Mouse (Mus musculus): ENCODE measurements around the gene Dusp19.

Dusp19 gene

GRCm38 (mm10) chr2:80616854-80617737 is at the start of gene Dusp19, which contains the start of gene Nup35:
Dusp19 (plus strand) TSS chr2:80617045.
Nup35 (plus strand) TSS chr2:80617236.
- DNase-seq (ENCODE audit: low read depth, low spot score) = peak; percentile 90

DNA sequence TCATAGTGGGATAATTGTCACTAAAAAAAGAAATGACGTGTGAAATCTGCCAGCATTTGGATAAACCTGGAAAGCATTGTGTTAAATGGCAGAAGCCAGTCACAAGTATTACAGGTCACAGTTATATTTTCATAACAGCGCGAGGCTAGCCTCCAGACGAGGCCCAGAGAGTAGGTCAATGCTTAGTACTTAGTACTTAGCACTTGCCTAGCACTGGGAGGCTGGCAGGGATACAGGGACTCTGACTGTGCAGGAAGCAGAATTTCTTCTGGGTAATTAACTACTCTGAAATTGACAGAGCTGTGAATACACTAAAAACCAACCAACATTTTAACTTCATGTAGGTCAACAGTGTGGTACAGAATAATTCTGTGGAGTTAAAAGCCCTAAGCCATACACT is 49.4 kb upstream of the Dusp19 start:
- DNase-seq (ENCODE audit: low read depth, low spot score) = no peak

GRCm38 (mm10) chr2:80570656-80571055 is 46.2 kb upstream of the Dusp19 start:
- no peak for DNase-seq (ENCODE audit: low read depth, low spot score)

GRCm38 (mm10) chr2:80577286-80577685 is 39.6 kb upstream of the Dusp19 start:
- DNase-seq (ENCODE audit: low read depth, low spot score) = no peak

DNA sequence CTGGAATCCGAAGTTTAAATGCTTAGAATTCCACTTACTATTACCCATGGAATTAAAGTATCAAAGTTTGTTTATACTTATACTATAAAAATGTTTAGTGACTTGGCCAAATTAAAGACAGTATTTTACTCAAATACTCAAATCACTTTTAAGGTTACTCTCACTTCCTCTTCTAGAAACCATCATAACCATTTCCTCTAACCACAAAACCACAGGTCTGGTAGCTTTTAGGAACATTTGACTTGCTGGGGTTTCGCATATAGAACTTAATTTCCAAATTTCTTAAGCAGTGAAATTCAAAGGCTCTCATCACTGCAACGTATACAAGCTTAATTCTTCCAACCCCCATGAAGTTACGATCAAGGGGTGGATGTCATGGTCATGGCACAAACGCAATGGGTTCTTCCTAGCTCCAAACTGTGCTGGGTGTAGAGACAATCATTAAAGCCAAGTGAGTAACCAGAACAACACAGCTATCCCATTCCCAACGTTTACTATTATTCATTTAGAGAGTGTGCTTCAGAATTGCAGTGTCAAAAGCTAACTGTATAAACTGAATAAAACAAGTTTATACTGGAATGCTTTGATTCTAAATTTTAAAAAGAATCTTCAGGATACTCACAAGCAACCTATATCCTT is 37.5 kb upstream of the Dusp19 start:
- peak; percentile 21 for DNase-seq (ENCODE audit: low read depth, low spot score)

DNA sequence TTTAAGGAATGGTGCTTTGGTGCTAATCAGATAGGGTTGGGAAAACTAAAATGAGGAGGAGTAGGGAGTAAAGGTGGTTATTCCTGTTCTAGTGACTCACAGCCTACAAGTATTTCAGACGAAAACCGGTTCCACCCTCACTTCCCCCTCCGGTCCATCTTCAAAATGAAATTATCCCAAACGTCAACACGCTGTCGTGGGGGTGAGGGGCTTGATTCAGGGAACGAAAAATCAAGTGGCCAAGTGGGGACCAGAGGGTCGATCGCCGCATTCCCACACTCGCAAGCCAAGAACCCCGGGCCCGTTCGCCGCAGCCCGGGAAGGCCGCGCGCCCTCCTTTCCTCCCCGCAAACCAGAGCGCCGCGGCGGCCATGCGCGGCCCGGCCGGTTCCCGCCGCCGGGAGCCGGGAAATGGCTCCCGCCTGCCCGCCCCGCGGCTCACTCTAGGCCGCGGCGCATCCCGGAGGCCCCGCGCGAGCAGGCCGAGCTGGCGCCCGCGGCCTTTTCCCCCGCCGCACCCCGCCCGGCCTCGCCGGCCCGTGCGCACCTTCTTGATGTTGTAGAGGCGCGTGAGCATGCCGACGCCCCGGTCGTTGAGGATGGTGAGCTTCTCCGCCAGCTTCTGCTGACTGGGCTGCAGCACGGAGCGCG is 36.4 kb upstream of the Dusp19 start:
- DNase-seq (ENCODE audit: low read depth, low spot score) = peak; percentile 15

GRCm38 (mm10) chr2:80581043-80581711 is 35.7 kb upstream of the Dusp19 start, which contains the start of gene Nckap1:
Nckap1 (minus strand) TSS chr2:80581380.
- DNase-seq (ENCODE audit: low read depth, low spot score) = peak; percentile 62

- no peak for DNase-seq (ENCODE audit: low read depth, low spot score)
Observed at GRCm38 (mm10) chr2:80582356-80582755, 34.5 kb upstream of the Dusp19 start.

- DNase-seq (ENCODE audit: low read depth, low spot score) = no peak
Observed at GRCm38 (mm10) chr2:80594215-80594918, 22.5 kb upstream of the Dusp19 start.

GRCm38 (mm10) chr2:80596960-80597359 is 19.9 kb upstream of the Dusp19 start:
- DNase-seq (ENCODE audit: low read depth, low spot score) = no peak

GRCm38 (mm10) chr2:80599850-80600249 is 17.0 kb upstream of the Dusp19 start:
- no peak for DNase-seq (ENCODE audit: low read depth, low spot score)

DNA sequence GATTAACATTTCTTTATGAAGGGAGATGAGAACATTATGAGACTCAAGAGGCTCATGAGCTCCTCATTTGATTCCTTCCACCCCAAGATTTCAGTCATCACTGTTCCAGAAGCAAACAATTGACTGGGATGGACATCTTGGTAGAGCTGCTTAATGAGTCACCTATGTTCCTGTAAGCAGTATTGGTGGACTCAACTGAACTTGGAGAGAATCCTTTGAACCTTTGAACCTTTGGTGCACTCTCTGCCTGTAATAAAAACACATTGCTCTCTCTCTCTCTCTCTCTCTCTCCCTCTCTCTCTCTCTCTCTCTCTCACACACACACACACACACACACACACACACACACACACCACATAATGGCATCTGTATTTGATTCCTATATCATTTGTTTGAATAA is 16.2 kb upstream of the Dusp19 start:
- no peak for DNase-seq (ENCODE audit: low read depth, low spot score)

DNA sequence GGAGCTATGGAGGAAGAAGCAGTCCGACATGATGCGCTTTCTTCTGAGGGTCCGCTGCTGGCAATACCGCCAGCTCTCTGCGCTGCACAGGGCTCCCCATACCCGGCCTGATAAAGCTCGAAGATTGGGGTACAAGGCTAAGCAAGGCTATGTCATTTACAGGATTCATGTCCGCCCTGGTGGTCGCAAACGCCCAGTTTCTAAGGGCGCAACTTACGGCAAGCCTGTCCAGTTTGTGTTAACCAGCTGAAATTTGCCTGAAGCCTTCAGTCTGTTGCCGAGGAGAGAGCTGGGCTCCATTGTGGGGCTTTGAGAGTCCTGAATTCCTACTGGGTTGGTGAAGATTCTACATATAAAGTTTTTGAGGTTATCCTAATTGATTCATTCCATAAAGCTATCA is 14.1 kb upstream of the Dusp19 start:
- DNase-seq (ENCODE audit: low read depth, low spot score) = no peak

- no peak for DNase-seq (ENCODE audit: low read depth, low spot score)
Observed at GRCm38 (mm10) chr2:80603771-80604426, 12.9 kb upstream of the Dusp19 start.

GRCm38 (mm10) chr2:80612286-80612685 is 4.6 kb upstream of the Dusp19 start:
- DNase-seq (ENCODE audit: low read depth, low spot score) = no peak

GRCm38 (mm10) chr2:80612796-80613195 is 4.0 kb upstream of the Dusp19 start:
- no peak for DNase-seq (ENCODE audit: low read depth, low spot score)

DNA sequence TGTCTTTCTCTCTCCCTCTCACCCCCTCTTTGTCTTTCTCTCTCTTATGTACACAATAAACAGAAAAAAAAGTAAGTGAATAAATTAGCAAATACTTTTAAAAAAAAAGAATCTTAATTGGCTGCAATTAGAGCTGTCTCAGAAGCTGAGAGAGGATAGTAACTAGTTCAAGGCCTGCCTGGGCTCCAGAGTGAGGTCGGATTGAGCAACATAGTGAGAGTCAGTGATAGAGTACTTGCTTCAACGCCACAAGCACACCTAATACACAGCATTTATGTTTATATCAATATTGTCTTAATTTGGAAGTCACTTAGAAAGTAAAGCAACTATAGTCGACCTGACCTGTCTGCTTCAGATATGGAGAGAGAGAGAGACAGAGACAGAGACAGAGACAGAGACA is 2.1 kb downstream of the Dusp19 start:
- DNase-seq (ENCODE audit: low read depth, low spot score) = no peak

GRCm38 (mm10) chr2:80621921-80622320 is 5.1 kb downstream of the Dusp19 start:
- DNase-seq (ENCODE audit: low read depth, low spot score) = no peak

GRCm38 (mm10) chr2:80624523-80624922 is 7.7 kb downstream of the Dusp19 start:
- no peak for DNase-seq (ENCODE audit: low read depth, low spot score)

GRCm38 (mm10) chr2:80632336-80633026 is 15.6 kb downstream of the Dusp19 start:
- no peak for DNase-seq (ENCODE audit: low read depth, low spot score)
